In genomic region chr12:25005350-25005749, GRCm38 (mm10) we compare ENCODE assay signal across 30 mouse cellular contexts. TPM values are rescaled to one million over a fixed set of nuclear protein-coding genes. Genes with fewer than 3 reads are reported as not detected.
DNase-seq lines count a peak whose midpoint lies in the region; ATAC-seq and TF ChIP-seq lines count a peak whose summit lies in the region.
"Had no signal": no experiment of that assay in that cellular context is flagged by ENCODE, and none has a peak within 500 bp of the region (broad histone marks: within the 10 kb centered on the region; RNA-seq: fewer than 3 reads in every experiment).

No protein-coding gene starts in this region.

- no peaks in the 10 kb centered on the region for H3K27me3 ChIP-seq in intestine, postnatal 0 days (replicated peaks; ENCODE audit: control insufficient read depth, insufficient read depth, low read length)
- H3K27me3 ChIP-seq in intestine, embryonic 16.5 days (replicated peaks; ENCODE audit: control insufficient read depth, insufficient read depth, low read length), result no peaks in the 10 kb centered on the region
- H3K27me3 ChIP-seq in stomach, postnatal 0 days (ENCODE audit: control insufficient read depth, insufficient read depth, low read length), result no peaks in the 10 kb centered on the region
- H3K27me3 ChIP-seq: CH12.LX; embryonic facial prominence, embryonic 13.5 days; forebrain, embryonic 12.5 days; forebrain, embryonic 15.5 days; heart, embryonic 13.5 days; hindbrain, embryonic 15.5 days had no signal

- H3K27ac ChIP-seq in intestine, postnatal 0 days (ENCODE audit: low read depth, low read length), result no peak overlapping the region
- no peak overlapping the region for H3K27ac ChIP-seq in intestine, embryonic 16.5 days (ENCODE audit: low read length)
- H3K27ac ChIP-seq in stomach, postnatal 0 days (replicated peaks), result no peak overlapping the region
- H3K27ac ChIP-seq: embryonic facial prominence, embryonic 10.5 days; embryonic facial prominence, embryonic 13.5 days; forebrain, embryonic 12.5 days; forebrain, embryonic 15.5 days; gastrocnemius, adult 2 months; heart, embryonic 10.5 days; heart, embryonic 13.5 days; hindbrain, embryonic 15.5 days had no signal

- H3K4me1 ChIP-seq in intestine, postnatal 0 days (replicated peaks; ENCODE audit: control insufficient read depth, insufficient read depth, low read length), result no peaks in the 10 kb centered on the region
- no peaks in the 10 kb centered on the region for H3K4me1 ChIP-seq in intestine, embryonic 16.5 days (ENCODE audit: control insufficient read depth, insufficient read depth, low read length)
- H3K4me1 ChIP-seq in stomach, postnatal 0 days (replicated peaks; ENCODE audit: control insufficient read depth, insufficient read depth), result no peaks in the 10 kb centered on the region
- H3K4me1 ChIP-seq: embryonic facial prominence, embryonic 10.5 days; embryonic facial prominence, embryonic 13.5 days; forebrain, embryonic 12.5 days; forebrain, embryonic 15.5 days; hindbrain, embryonic 15.5 days had no signal

- DNase-seq in adrenal gland, adult 2 months, result peak; percentile 10
- no peak for DNase-seq in adrenal gland, adult 8-10 months
- DNase-seq in stomach, postnatal 0 days (ENCODE audit: low spot score), result peak; percentile 27
- DNase-seq in layer of hippocampus, adult 8-10 months (ENCODE audit: low spot score in 2 of 2), result no peak
- DNase-seq: adrenal gland, postnatal 25 days; B cell, adult 2 months; cerebellum, adult 11-12 months; cerebellum, adult 8-10 months; cerebellum, postnatal 10 days; cerebellum, postnatal 36 days; embryo, embryonic 11 days; gastrocnemius, adult 2 months; gastrocnemius, postnatal 14 days; heart, adult 18-20 months; heart, postnatal 14 days; heart, postnatal 4 days; kidney, adult 18-20 months had no signal

- peak; percentile 33; the same call in 1 of the 2 replicates for ATAC-seq in intestine, postnatal 0 days
- no peak for ATAC-seq in intestine, embryonic 16.5 days
- ATAC-seq in stomach, postnatal 0 days (ENCODE audit: low FRiP score, low TSS enrichment), result peak; percentile 65; the same call in 1 of the 2 replicates
- ATAC-seq: activated CD4-positive, CD25-positive, alpha-beta regulatory T cell, adult 4 months; forebrain, embryonic 15.5 days had no signal

- no peak for TF ChIP-seq CTCF in intestine, postnatal 0 days (IDR thresholded peaks at IDR 0.05; ENCODE audit: low read depth)
- no peak for TF ChIP-seq CTCF in stomach, postnatal 0 days (IDR thresholded peaks at IDR 0.05; ENCODE audit: low read depth)

- peaks cover 78% of the 10 kb centered on the region for H3K36me3 ChIP-seq in intestine, postnatal 0 days (ENCODE audit: control insufficient read depth, insufficient read depth)
- peaks cover 24% of the 10 kb centered on the region for H3K36me3 ChIP-seq in intestine, embryonic 16.5 days (ENCODE audit: control insufficient read depth, insufficient read depth, low read length)
- peaks cover 39% of the 10 kb centered on the region for H3K36me3 ChIP-seq in stomach, postnatal 0 days (ENCODE audit: control insufficient read depth, insufficient read depth, low read length)

- H3K4me2 ChIP-seq in intestine, postnatal 0 days (replicated peaks; ENCODE audit: low read depth), result no peak overlapping the region
- no peak overlapping the region for H3K4me2 ChIP-seq in intestine, embryonic 16.5 days (ENCODE audit: low read depth, low read length)
- H3K4me2 ChIP-seq in stomach, postnatal 0 days (replicated peaks; ENCODE audit: low read depth), result no peak overlapping the region
- H3K4me2 ChIP-seq: embryonic facial prominence, embryonic 13.5 days; forebrain, embryonic 12.5 days; forebrain, embryonic 15.5 days; heart, embryonic 13.5 days; hindbrain, embryonic 15.5 days had no signal

- H3K4me3 ChIP-seq in intestine, postnatal 0 days (ENCODE audit: low read depth, low read length), result no peak overlapping the region
- H3K4me3 ChIP-seq in intestine, embryonic 16.5 days (ENCODE audit: low read length), result no peak overlapping the region
- no peak overlapping the region for H3K4me3 ChIP-seq in stomach, postnatal 0 days (ENCODE audit: low read depth, low read length)
- H3K4me3 ChIP-seq: embryonic facial prominence, embryonic 10.5 days; embryonic facial prominence, embryonic 13.5 days; erythroblast, embryonic 14.5 days; forebrain, embryonic 12.5 days; forebrain, embryonic 15.5 days; gastrocnemius, adult 2 months; heart, embryonic 10.5 days; heart, embryonic 13.5 days; hindbrain, embryonic 15.5 days had no signal

- H3K9ac ChIP-seq in intestine, postnatal 0 days (ENCODE audit: low read depth, low read length), result no peak overlapping the region
- no peak overlapping the region for H3K9ac ChIP-seq in intestine, embryonic 16.5 days (ENCODE audit: low read depth, low read length)
- H3K9ac ChIP-seq in stomach, postnatal 0 days (ENCODE audit: low read length), result no peak overlapping the region
- H3K9ac ChIP-seq: embryonic facial prominence, embryonic 13.5 days; forebrain, embryonic 12.5 days; forebrain, embryonic 15.5 days; heart, embryonic 13.5 days; hindbrain, embryonic 15.5 days had no signal

- H3K9me3 ChIP-seq in intestine, postnatal 0 days (ENCODE audit: control insufficient read depth), result no peaks in the 10 kb centered on the region
- no peaks in the 10 kb centered on the region for H3K9me3 ChIP-seq in intestine, embryonic 16.5 days (ENCODE audit: control insufficient read depth, low read length)
- no peaks in the 10 kb centered on the region for H3K9me3 ChIP-seq in stomach, postnatal 0 days (ENCODE audit: control insufficient read depth, low read length)
- H3K9me3 ChIP-seq: embryonic facial prominence, embryonic 10.5 days; embryonic facial prominence, embryonic 13.5 days; forebrain, embryonic 12.5 days; forebrain, embryonic 15.5 days; G1E; heart, embryonic 10.5 days; heart, embryonic 13.5 days; hindbrain, embryonic 15.5 days had no signal

- no peak for TF ChIP-seq EP300 in stomach, postnatal 0 days (optimal IDR thresholded peaks at IDR 0.05)

- WGBS in intestine, postnatal 0 days, result 60% methylated on average over 6 of the region's 6 CpGs
- 71% methylated on average over 6 of the region's 6 CpGs for WGBS in intestine, embryonic 16.5 days
- 55% methylated on average over 6 of the region's 6 CpGs for WGBS in stomach, postnatal 0 days

RNA-seq across cellular contexts. Expression of gene Kidins220, which starts 30.6 kb away (rescaled TPM):
- 100 to 1,000 TPM in 1 of 2 experiments, 10 to 100 TPM in 1; 90.9 to 111 TPM for total RNA-seq in adrenal gland, adult 2 months (2021)
- polyA plus RNA-seq in adrenal gland, adult 2 months (2012; rRNA removed), result 89.9 and 112 TPM in 2 replicates
- 100 to 1,000 TPM; 105 to 132 (median 121) TPM for total RNA-seq in adrenal gland, adult 8-10 months (2022)
- 17.2 and 18.6 TPM in 2 replicates for polyA plus RNA-seq in intestine, postnatal 0 days (2015; fragmentation: Nextera tagmentation; extraction: Ambion mirVana)
- 19.1 and 21.6 TPM in 2 replicates for polyA plus RNA-seq in intestine, embryonic 16.5 days (2015; fragmentation: Nextera tagmentation; extraction: Ambion mirVana)
- 9.1 and 9.9 TPM in 2 replicates for polyA plus RNA-seq in stomach, postnatal 0 days (2015; fragmentation: Nextera tagmentation; extraction: Ambion mirVana)
- total RNA-seq in layer of hippocampus, adult 8-10 months (2022), result 100 to 1,000 TPM; 331 to 351 (median 339) TPM

Comparison
In these comparisons a context has a peak if more than half of its experiments do, and no peak if none do; other contexts are left out.
1. DNase-seq: peak in adrenal gland, adult 2 months (single experiment) and stomach, postnatal 0 days (single experiment); none in adrenal gland, adult 8-10 months (single experiment) and layer of hippocampus, adult 8-10 months (0 of 2).